Mouse (Mus musculus) MEL (cell line): ENCODE measurements at regions not wholly inside any gene's neighbourhood (a gene's known extent, or its start where the extent isn't known, plus 50 kb on each side); places are given as distances from the start of the nearest gene placed in this dataset.

Source experiments
- CHD2 ChIP-seq: IDR thresholded peaks from 2 replicates; pipeline ENCODE4 v1.6.1; 2011; ENCODE audit warnings: low read length, improper control_type of control experiment
- CTCF ChIP-seq, 3 experiments: IDR thresholded peaks in 2 of 3; conservative IDR thresholded peaks in 1 of 3; 2 replicates each; pipeline ENCODE4 v1.5.1; 2011 to 2012; ENCODE audit warnings: low read length in 3 of 3, low read depth in 2 of 3, mild to moderate bottlenecking in 2 of 3, improper control_type of control experiment in 1 of 3, inconsistent platforms in 1 of 3, mixed read lengths in 1 of 3, moderate library complexity in 1 of 3; ENCODE audit not compliant: control insufficient read depth in 1 of 3, insufficient read depth in 1 of 3, poor library complexity in 1 of 3, severe bottlenecking in 1 of 3
- E2F4 ChIP-seq: IDR thresholded peaks from 2 replicates; pipeline ENCODE4 v1.6.1; 2011; ENCODE audit warnings: low read depth, low read length, improper control_type of control experiment, borderline replicate concordance
- ELF1 ChIP-seq: IDR thresholded peaks from 2 replicates; pipeline ENCODE4 v1.6.1; 2014; ENCODE audit warnings: low read depth, mild to moderate bottlenecking, inconsistent platforms, low read length, improper control_type of control experiment, moderate library complexity
- EP300 ChIP-seq, 2 experiments: IDR thresholded peaks; 2 replicates each; pipeline ENCODE4 v1.6.1; 2011; ENCODE audit warnings: improper control_type of control experiment in 2 of 2, low read length in 2 of 2, low read depth in 1 of 2, mild to moderate bottlenecking in 1 of 2
- HCFC1 ChIP-seq: IDR thresholded peaks from 2 replicates; pipeline ENCODE4 v1.6.1; 2012; ENCODE audit warnings: low read depth, mild to moderate bottlenecking, inconsistent platforms, low read length, improper control_type of control experiment, moderate library complexity
- MAFK ChIP-seq: IDR thresholded peaks from 2 replicates; pipeline ENCODE4 v1.6.1; 2011; ENCODE audit warnings: low read depth, mild to moderate bottlenecking, low read length, improper control_type of control experiment, borderline replicate concordance
- MAX ChIP-seq: IDR thresholded peaks from 2 replicates; pipeline ENCODE4 v1.6.1; 2011; ENCODE audit warnings: low read length, improper control_type of control experiment
- MXI1 ChIP-seq: IDR thresholded peaks from 2 replicates; pipeline ENCODE4 v1.6.1; 2011; ENCODE audit warnings: mild to moderate bottlenecking, low read depth, low read length, improper control_type of control experiment
- MYC ChIP-seq: IDR thresholded peaks from 2 replicates; pipeline ENCODE4 v1.6.1; 2011; ENCODE audit warnings: low read depth, mild to moderate bottlenecking, low read length, improper control_type of control experiment, moderate library complexity
- POLR2A ChIP-seq, 2 experiments: IDR thresholded peaks; 2 replicates each; pipeline ENCODE4 v1.6.1; 2011 to 2012; ENCODE audit warnings: low read length in 2 of 2, mild to moderate bottlenecking in 2 of 2, control low read depth in 1 of 2, improper control_type of control experiment in 1 of 2, low read depth in 1 of 2, moderate library complexity in 1 of 2; ENCODE audit not compliant: control insufficient read depth in 1 of 2, insufficient read depth in 1 of 2, poor library complexity in 1 of 2
- POLR2AphosphoS5 ChIP-seq: IDR thresholded peaks from 2 replicates; pipeline ENCODE4 v1.6.1; 2012; ENCODE audit warnings: low read depth, borderline replicate concordance, mild to moderate bottlenecking, inconsistent platforms, low read length, moderate library complexity, mixed read lengths
- TAL1 ChIP-seq: IDR thresholded peaks from 2 replicates; pipeline ENCODE4 v1.6.1; 2012; ENCODE audit warnings: mild to moderate bottlenecking, inconsistent platforms, low read length, moderate library complexity, mixed read lengths
- ZNF384 ChIP-seq: IDR thresholded peaks from 2 replicates; pipeline ENCODE4 v1.6.1; 2012; ENCODE audit warnings: low read depth, mild to moderate bottlenecking, inconsistent platforms, low read length, improper control_type of control experiment

DNA sequence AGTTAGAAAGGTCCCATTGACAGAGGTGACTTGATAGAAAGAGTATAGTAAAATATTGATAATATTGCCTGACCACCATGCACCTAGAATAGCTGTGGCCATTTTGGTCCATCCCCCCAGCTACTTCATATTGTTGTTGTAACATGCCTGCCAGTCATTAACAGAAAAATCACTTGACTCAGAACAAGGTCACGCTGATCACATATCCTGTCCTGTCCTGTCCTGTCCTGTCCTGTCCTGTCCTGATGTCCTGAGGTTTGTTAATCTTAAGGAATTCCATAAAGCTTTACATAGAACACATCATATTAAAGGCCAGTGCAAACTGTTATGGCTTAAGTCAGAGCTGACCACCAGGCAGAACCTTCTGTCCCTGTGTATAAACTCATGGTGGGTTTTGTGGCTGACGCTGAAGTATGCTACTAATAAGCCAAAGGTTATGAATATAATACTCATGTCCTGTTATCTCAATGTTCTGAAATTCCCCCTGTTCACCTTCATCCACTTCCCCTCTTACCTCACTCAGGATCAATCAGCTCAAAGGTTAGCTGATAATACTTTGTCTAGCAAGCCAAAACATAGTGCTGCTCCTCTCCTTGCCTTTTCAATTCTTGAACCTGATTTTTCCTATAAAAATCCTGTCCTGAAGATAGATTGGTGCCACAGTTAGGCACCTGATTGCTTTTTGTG lies 173.7 kb downstream of the Alg10b start:
- TF ChIP-seq MYC, result no peak
- no peak for TF ChIP-seq ZNF384
- TF ChIP-seq CTCF (IDR thresholded peaks at IDR 0.05 in 2 of 3, conservative IDR thresholded peaks at IDR 0.05 in 1 of 3; ENCODE audit: control insufficient read depth in 1 of 3, insufficient read depth in 1 of 3, low read depth in 2 of 3, low read length in 3 of 3, poor library complexity in 1 of 3, severe bottlenecking in 1 of 3), result no peak
- no peak for TF ChIP-seq HCFC1
- TF ChIP-seq POLR2AphosphoS5, result no peak
- TF ChIP-seq POLR2A (IDR thresholded peaks at IDR 0.05; ENCODE audit: control insufficient read depth in 1 of 2, insufficient read depth in 1 of 2, low read depth in 1 of 2, low read length in 2 of 2, poor library complexity in 1 of 2), result no peak
- TF ChIP-seq TAL1, result no peak
- TF ChIP-seq E2F4, result no peak
- TF ChIP-seq MAFK, result no peak
- TF ChIP-seq MAX, result no peak
- TF ChIP-seq ELF1, result no peak
- no peak for TF ChIP-seq CHD2
- no peak for TF ChIP-seq MXI1
- no peak for TF ChIP-seq EP300 (IDR thresholded peaks at IDR 0.05; ENCODE audit: low read depth in 1 of 2, low read length in 2 of 2)
